Mouse (Mus musculus) adrenal gland, postnatal 25 days (tissue): Measurements from ENCODE around the gene Zfp523. TPM values are rescaled to one million over a fixed set of nuclear protein-coding genes. Genes with fewer than 3 reads are reported as not detected.

Experiments used
- DNase-seq: peaks from one replicate; pipeline ENCODE4 v3.0.0; 2021; ENCODE audit warnings: mixed read lengths
- total RNA-seq: library from RNA; stranded (reverse); gene quantifications from 2 replicates; pipeline ENCODE4 v1.2.3, GENCODE M21; 2021

Zfp523 gene
- total RNA-seq, 1 experiment from 2014 or later, result 45.5 TPM

GRCm38 (mm10) chr17:28160361-28160760, 16.6 kb upstream of the Zfp523 start:
- no peak for DNase-seq

- DNase-seq, result no peak
Measured at GRCm38 (mm10) chr17:28161310-28161881, 15.5 kb upstream of the Zfp523 start.

GRCm38 (mm10) chr17:28163666-28164065, 13.3 kb upstream of the Zfp523 start:
- DNase-seq, result peak; percentile 87

- DNase-seq, result peak; percentile 51
Measured at GRCm38 (mm10) chr17:28170460-28171305, 6.2 kb upstream of the Zfp523 start.

- DNase-seq, result no peak
Measured at GRCm38 (mm10) chr17:28172690-28173089, 4.2 kb upstream of the Zfp523 start.

- no peak for DNase-seq
Measured at GRCm38 (mm10) chr17:28177540-28178046, 664 bp downstream of the Zfp523 start.

- DNase-seq, result no peak
Measured at GRCm38 (mm10) chr17:28180331-28180730, 3.4 kb downstream of the Zfp523 start.

- no peak for DNase-seq
Measured at GRCm38 (mm10) chr17:28180783-28181544, 4.0 kb downstream of the Zfp523 start.

GRCm38 (mm10) chr17:28184971-28185638, 8.2 kb downstream of the Zfp523 start:
- no peak for DNase-seq

GRCm38 (mm10) chr17:28188313-28188712, 11.4 kb downstream of the Zfp523 start:
- DNase-seq, result no peak

GRCm38 (mm10) chr17:28192754-28193153, 15.8 kb downstream of the Zfp523 start:
- DNase-seq, result no peak

GRCm38 (mm10) chr17:28193559-28193958, 16.6 kb downstream of the Zfp523 start:
- DNase-seq, result no peak

GRCm38 (mm10) chr17:28195033-28195432, 18.1 kb downstream of the Zfp523 start:
- no peak for DNase-seq

GRCm38 (mm10) chr17:28197646-28198045, 20.7 kb downstream of the Zfp523 start:
- peak; percentile 37 for DNase-seq

- no peak for DNase-seq
Measured at GRCm38 (mm10) chr17:28201982-28202381, 25.1 kb downstream of the Zfp523 start.

- peak; percentile 54 for DNase-seq
Measured at GRCm38 (mm10) chr17:28204052-28204720, 27.3 kb downstream of the Zfp523 start.

- DNase-seq, result no peak
Measured at GRCm38 (mm10) chr17:28205443-28205842, 28.5 kb downstream of the Zfp523 start.

GRCm38 (mm10) chr17:28207092-28207491, 30.2 kb downstream of the Zfp523 start:
- no peak for DNase-seq

- DNase-seq, result peak; percentile 67
Measured at GRCm38 (mm10) chr17:28207591-28208313, 30.8 kb downstream of the Zfp523 start, which contains the start of gene Def6. Def6 (plus strand) TSS chr17:28207778.

GRCm38 (mm10) chr17:28208314-28208612, 31.3 kb downstream of the Zfp523 start:
- DNase-seq, result no peak
